ENCODE assay signal across 9 mouse cellular contexts in genomic region chr15:8884608-8885467, GRCm38 (mm10).
DNase-seq lines count a peak whose midpoint lies in the region; ATAC-seq and TF ChIP-seq lines count a peak whose summit lies in the region.
"Had no signal": no experiment of that assay in that cellular context is flagged by ENCODE, and none has a peak within 500 bp of the region (broad histone marks: within the 10 kb centered on the region; RNA-seq: fewer than 3 reads in every experiment).

No protein-coding gene starts in this region.

- TF ChIP-seq CTCF in gastrocnemius, adult 2 months (IDR thresholded peaks at IDR 0.05): peak; percentile 58
- TF ChIP-seq CTCF in kidney, adult 2 months (conservative IDR thresholded peaks at IDR 0.05; ENCODE audit: insufficient read depth, insufficient read length, low read depth, low read length): no peak

- ATAC-seq in frontal cortex, adult (ENCODE audit: low TSS enrichment): no peak
- no peak for ATAC-seq in activated CD4-positive, CD25-positive, alpha-beta regulatory T cell, adult 4 months

- peak overlapping the region; percentile 59 for H3K4me3 ChIP-seq in gastrocnemius, adult 2 months
- H3K4me3 ChIP-seq in kidney, adult 2 months (ENCODE audit: insufficient read depth, low read depth, low read length): no peak overlapping the region
- H3K4me3 ChIP-seq: erythroblast, embryonic 14.5 days had no signal

- intact Hi-C loops in gastrocnemius, adult 2 months (cut with DNase I): loop anchor here (1.0 to 10.0 kb wide), 2 partner anchors 90 to 256 kb away; no protein-coding TSS in a partner anchor

- 38% methylated on average over 18 of the region's 18 CpGs for WGBS in kidney, adult 2 months

- no peaks in the 10 kb centered on the region for H3K27me3 ChIP-seq in kidney, adult 2 months (replicated peaks; ENCODE audit: control insufficient read depth, insufficient read depth, low read length)

- no peaks in the 10 kb centered on the region for H3K36me3 ChIP-seq in kidney, adult 2 months (ENCODE audit: control insufficient read depth, insufficient read depth, low read length)

- H3K27ac ChIP-seq in gastrocnemius, adult 2 months: no peak overlapping the region
- H3K27ac ChIP-seq in kidney, adult 2 months (ENCODE audit: insufficient read depth, low read depth, low read length): no peak overlapping the region

- H3K4me1 ChIP-seq in kidney, adult 2 months (ENCODE audit: control insufficient read depth, insufficient read depth, low read length): 0 out of 2 replicates have a peak, but pooled peaks cover 6% of the 10 kb centered on the region

- no peak for DNase-seq in gastrocnemius, adult 2 months
- no peak for DNase-seq in gastrocnemius, postnatal 4 days (ENCODE audit: low spot score in 2 of 2)
- DNase-seq in right cerebral cortex, postnatal 4 days: peak; percentile 10
- DNase-seq in right cerebral cortex, postnatal 14 days: no peak
- peak; percentile 49 for DNase-seq in kidney, adult 2 months
- DNase-seq in spleen, postnatal 10 days (ENCODE audit: low spot score in 2 of 2): no peak

- no peak for TF ChIP-seq POLR2A in kidney, adult 2 months (IDR thresholded peaks at IDR 0.05; ENCODE audit: low read depth, low read length)

Comparison
In these comparisons a context has a peak if more than half of its experiments do, and no peak if none do; other contexts are left out.
1. DNase-seq: peak in right cerebral cortex, postnatal 4 days (single experiment) and kidney, adult 2 months (single experiment); none in gastrocnemius, adult 2 months (single experiment), gastrocnemius, postnatal 4 days (0 of 2), right cerebral cortex, postnatal 14 days (single experiment) and spleen, postnatal 10 days (0 of 2).